Mouse (Mus musculus): ENCODE measurements around the gene Olfr945. TPM values are rescaled to one million over a fixed set of nuclear protein-coding genes. Genes with fewer than 3 reads are reported as not detected.

Olfr945 gene
- 0.53 TPM in 1 of 3 replicates, not detected in the others for total RNA-seq (2017)

- ATAC-seq (replicated peaks; ENCODE audit: insufficient number of reproducible peaks, low FRiP score, low TSS enrichment, poor library complexity, severe bottlenecking): no peak
Observed at GRCm38 (mm10) chr9:39276718-39277117, at the start of gene Olfr945. Olfr945 (minus strand) TSS chr9:39276818.

- no peak for ATAC-seq (replicated peaks; ENCODE audit: insufficient number of reproducible peaks, low FRiP score, low TSS enrichment, poor library complexity, severe bottlenecking)
Observed at GRCm38 (mm10) chr9:39325945-39326344, 49.3 kb upstream of the Olfr945 start, which contains the start of gene Olfr948. Olfr948 (minus strand) TSS chr9:39326045.

GRCm38 (mm10) chr9:39287136-39287535, 10.5 kb upstream of the Olfr945 start:
- no peak for ATAC-seq (replicated peaks; ENCODE audit: insufficient number of reproducible peaks, low FRiP score, low TSS enrichment, poor library complexity, severe bottlenecking)

- no peak for ATAC-seq (replicated peaks; ENCODE audit: insufficient number of reproducible peaks, low FRiP score, low TSS enrichment, poor library complexity, severe bottlenecking)
Observed at GRCm38 (mm10) chr9:39249894-39250293, 26.7 kb downstream of the Olfr945 start, which contains the start of gene Olfr1537. Olfr1537 (minus strand) TSS chr9:39249994.

Other genes starting within 250 kb of the Olfr945 start
- gene Olfr937, start 211.9 kb downstream of the Olfr945 start, total RNA-seq (2017): not detected in 3 replicates
- gene Olfr938, start 197.9 kb downstream of the Olfr945 start, total RNA-seq (2017): not detected in 3 replicates
- gene Olfr27, start 148.7 kb downstream of the Olfr945 start, total RNA-seq (2017): not detected in 3 replicates
- gene Olfr943, start 110.5 kb downstream of the Olfr945 start, total RNA-seq (2017): not detected in 3 replicates
- gene Olfr944, start 74.9 kb downstream of the Olfr945 start, total RNA-seq (2017): not detected in 3 replicates
- gene Olfr1537, start 26.8 kb downstream of the Olfr945 start, total RNA-seq (2017): not detected in 3 replicates
- gene Olfr948, start 49.2 kb upstream of the Olfr945 start, total RNA-seq (2017): not detected in 3 replicates
- gene Olfr951, start 110.6 kb upstream of the Olfr945 start, total RNA-seq (2017): not detected in 3 replicates
- not detected in 3 replicates for gene Olfr952, start 150.3 kb upstream of the Olfr945 start, total RNA-seq (2017)
- gene Olfr954, start 179.9 kb upstream of the Olfr945 start, total RNA-seq (2017): not detected in 3 replicates
- gene Olfr955, start 195.1 kb upstream of the Olfr945 start, total RNA-seq (2017): not detected in 3 replicates
- not detected in 3 replicates for gene Olfr44, start 217.2 kb upstream of the Olfr945 start, total RNA-seq (2017)
- not detected in 3 replicates for gene Olfr957, start 239.0 kb upstream of the Olfr945 start, total RNA-seq (2017)

Measured in monocyte, adult 5-6 weeks (primary cell).